Mouse (Mus musculus) G1E (cell line): Measurements from ENCODE around the gene Fam151a. TPM values are rescaled to one million over a fixed set of nuclear protein-coding genes. Genes with fewer than 3 reads are reported as not detected.

Experiments
- ATAC-seq: 2 replicates; pipeline ENCODE4 v1.8.0; 2016; ENCODE audit warnings: mild to moderate bottlenecking; ENCODE audit not compliant: insufficient number of reproducible peaks, poor library complexity, low FRiP score, severe bottlenecking; ENCODE audit errors: extremely low read depth
- DNase-seq: peaks from one replicate; pipeline ENCODE4 v3.0.0; 2012; ENCODE audit warnings: low spot score
- H3K27me3 ChIP-seq: 2 replicates; pipeline ENCODE4 v1.6.1; 2012; ENCODE audit warnings: mild to moderate bottlenecking, low read length, inconsistent platforms; ENCODE audit not compliant: insufficient read depth
- H3K36me3 ChIP-seq: replicated peaks from 2 replicates; pipeline ENCODE3; 2012; ENCODE audit warnings: mild to moderate bottlenecking, inconsistent platforms
- H3K4me1 ChIP-seq: 2 replicates; pipeline ENCODE4 v1.6.1; 2012; ENCODE audit warnings: low read depth, low read length, inconsistent platforms, mixed read lengths; ENCODE audit not compliant: insufficient read depth
- H3K4me3 ChIP-seq: 2 replicates; pipeline ENCODE4 v1.5.1; 2012; ENCODE audit warnings: low read depth, mild to moderate bottlenecking, inconsistent platforms, low read length, moderate library complexity, mixed read lengths
- H3K9me3 ChIP-seq: replicated peaks from 2 replicates; pipeline ENCODE4 v1.6.1; 2012; ENCODE audit warnings: inconsistent platforms
- CTCF ChIP-seq: IDR thresholded peaks from 2 replicates; pipeline ENCODE4 v1.5.1; 2012; ENCODE audit warnings: low read depth, low read length, inconsistent platforms, mixed read lengths
- GATA1 ChIP-seq: IDR thresholded peaks from 2 replicates; pipeline ENCODE4 v1.6.1; 2012; ENCODE audit warnings: borderline replicate concordance, low read length, inconsistent platforms, mixed read lengths
- GATA2 ChIP-seq: IDR thresholded peaks from 2 replicates; pipeline ENCODE4 v1.6.1; 2012; ENCODE audit warnings: low read depth, low read length, inconsistent platforms, borderline replicate concordance
- POLR2AphosphoS5 ChIP-seq: IDR thresholded peaks from 2 replicates; pipeline ENCODE4 v1.6.1; 2012; ENCODE audit warnings: low read depth, low read length, inconsistent platforms; ENCODE audit not compliant: insufficient replicate concordance
- TAL1 ChIP-seq: conservative IDR thresholded peaks from 2 replicates; pipeline ENCODE4 v1.6.1; 2012; ENCODE audit warnings: low read depth, low read length, inconsistent platforms, mixed read lengths
- polyA plus RNA-seq: library from polyadenylated mRNA; stranded (reverse); fragments of >175 nt; gene quantifications from 2 replicates; pipeline ENCODE4 v1.2.3, GENCODE M21; 2012
- total RNA-seq, 2 experiments: library from RNA; stranded (forward) in 1 of 2; stranded (reverse) in 1 of 2; fragments of 200-1000 nt in 1 of 2; fragments of >200 nt in 1 of 2; fragmentation: Nextera tagmentation in 1 of 2; gene quantifications; 2 replicates each; pipeline ENCODE4 v1.2.3; 2014 to 2017

Gene Fam151a
- total RNA-seq (2014; fragmentation: Nextera tagmentation) = not detected in 2 replicates
- not detected in 2 replicates for total RNA-seq (2017)
- polyA plus RNA-seq = not detected in 2 replicates

GRCm38 (mm10) chr4:106733636-106734035 lies at the start of gene Fam151a:
Fam151a (plus strand) TSS chr4:106733889.
- no peak within 1 kb of the TSS for H3K4me3 ChIP-seq
- H3K27me3 ChIP-seq = peaks cover 28% of the 10 kb centered on the region
- ATAC-seq = no peak

GRCm38 (mm10) chr4:106688636-106689296 lies 44.9 kb upstream of the Fam151a start:
- no peaks in the 10 kb centered on the region for H3K4me1 ChIP-seq
- no peaks in the 10 kb centered on the region for H3K9me3 ChIP-seq
- H3K27me3 ChIP-seq = peaks cover 26% of the 10 kb centered on the region
- no peak overlapping the region for H3K4me3 ChIP-seq
- DNase-seq = no peak
- TF ChIP-seq POLR2AphosphoS5 (no peak), CTCF (no peak), GATA2 (no peak), GATA1 (no peak), TAL1 (no peak)
- H3K36me3 ChIP-seq = no peaks in the 10 kb centered on the region
- ATAC-seq = no peak

More at GRCm38 (mm10) chr4:106733636-106734035, at the start of gene Fam151a:
- TF ChIP-seq GATA1 = no peak
- Histone ChIP-seq H3K9me3 (no peaks in the 10 kb centered on the region), H3K4me1 (no peaks in the 10 kb centered on the region), H3K36me3 (no peaks in the 10 kb centered on the region)
- no peak for DNase-seq

GRCm38 (mm10) chr4:106693841-106694430 lies 39.8 kb upstream of the Fam151a start:
- no peaks in the 10 kb centered on the region for H3K9me3 ChIP-seq
- H3K27me3 ChIP-seq = peaks cover 42% of the 10 kb centered on the region

GRCm38 (mm10) chr4:106699989-106700388 lies 33.7 kb upstream of the Fam151a start:
- Histone ChIP-seq H3K4me1 (no peaks in the 10 kb centered on the region), H3K9me3 (no peaks in the 10 kb centered on the region), H3K36me3 (no peaks in the 10 kb centered on the region), H3K4me3 (no peak overlapping the region), H3K27me3 (peaks cover 52% of the 10 kb centered on the region)
- DNase-seq (no peak), ATAC-seq (no peak)
- TF ChIP-seq CTCF (no peak), POLR2AphosphoS5 (no peak), GATA1 (no peak), GATA2 (no peak), TAL1 (no peak)

More at GRCm38 (mm10) chr4:106693841-106694430, 39.8 kb upstream of the Fam151a start:
- ATAC-seq = no peak
- no peak for TF ChIP-seq GATA1
- Histone ChIP-seq H3K36me3 (no peaks in the 10 kb centered on the region), H3K4me3 (no peak overlapping the region), H3K4me1 (no peaks in the 10 kb centered on the region)
- DNase-seq = no peak

GRCm38 (mm10) chr4:106700798-106701197 lies 32.9 kb upstream of the Fam151a start:
- Histone ChIP-seq H3K36me3 (no peaks in the 10 kb centered on the region), H3K9me3 (no peaks in the 10 kb centered on the region), H3K4me1 (no peaks in the 10 kb centered on the region), H3K27me3 (peaks cover 52% of the 10 kb centered on the region), H3K4me3 (no peak overlapping the region)
- TF ChIP-seq GATA1 = no peak
- TF ChIP-seq TAL1 = no peak
- TF ChIP-seq POLR2AphosphoS5 = no peak
- TF ChIP-seq CTCF = no peak
- no peak for TF ChIP-seq GATA2
- DNase-seq (no peak), ATAC-seq (no peak)

GRCm38 (mm10) chr4:106703956-106704355 lies 29.7 kb upstream of the Fam151a start:
- H3K4me1 ChIP-seq = peaks cover 2% of the 10 kb centered on the region; the same call in 1 of the 2 replicates
- DNase-seq (no peak), ATAC-seq (no peak)
- TF ChIP-seq TAL1 (no peak), GATA2 (no peak)
- H3K27me3 ChIP-seq = peaks cover 51% of the 10 kb centered on the region
- H3K9me3 ChIP-seq = no peaks in the 10 kb centered on the region
- H3K4me3 ChIP-seq = no peak overlapping the region
- H3K36me3 ChIP-seq = no peaks in the 10 kb centered on the region

- Histone ChIP-seq H3K27me3 (peaks cover 53% of the 10 kb centered on the region), H3K4me3 (no peak overlapping the region), H3K9me3 (no peaks in the 10 kb centered on the region), H3K36me3 (no peaks in the 10 kb centered on the region), H3K4me1 (peaks cover 2% of the 10 kb centered on the region; the same call in 1 of the 2 replicates)
- TF ChIP-seq POLR2AphosphoS5 (no peak), CTCF (no peak), GATA2 (no peak), GATA1 (no peak), TAL1 (no peak)
- ATAC-seq (no peak), DNase-seq (no peak)
Measured at GRCm38 (mm10) chr4:106704416-106704815, 29.3 kb upstream of the Fam151a start.
